Mouse (Mus musculus) G1E (cell line): ENCODE measurements around the gene Cp. TPM values are rescaled to one million over a fixed set of nuclear protein-coding genes. Genes with fewer than 3 reads are reported as not detected.

Source experiments
- ATAC-seq: 2 replicates; pipeline ENCODE4 v1.8.0; 2016; ENCODE audit warnings: mild to moderate bottlenecking; ENCODE audit not compliant: insufficient number of reproducible peaks, poor library complexity, low FRiP score, severe bottlenecking; ENCODE audit errors: extremely low read depth
- DNase-seq: peaks from one replicate; pipeline ENCODE4 v3.0.0; 2012; ENCODE audit warnings: low spot score
- H3K27me3 ChIP-seq: 2 replicates; pipeline ENCODE4 v1.6.1; 2012; ENCODE audit warnings: mild to moderate bottlenecking, low read length, inconsistent platforms; ENCODE audit not compliant: insufficient read depth
- H3K36me3 ChIP-seq: replicated peaks from 2 replicates; pipeline ENCODE3; 2012; ENCODE audit warnings: mild to moderate bottlenecking, inconsistent platforms
- H3K4me1 ChIP-seq: 2 replicates; pipeline ENCODE4 v1.6.1; 2012; ENCODE audit warnings: low read depth, low read length, inconsistent platforms, mixed read lengths; ENCODE audit not compliant: insufficient read depth
- H3K4me3 ChIP-seq: 2 replicates; pipeline ENCODE4 v1.5.1; 2012; ENCODE audit warnings: low read depth, mild to moderate bottlenecking, inconsistent platforms, low read length, moderate library complexity, mixed read lengths
- H3K9me3 ChIP-seq: replicated peaks from 2 replicates; pipeline ENCODE4 v1.6.1; 2012; ENCODE audit warnings: inconsistent platforms
- CTCF ChIP-seq: IDR thresholded peaks from 2 replicates; pipeline ENCODE4 v1.5.1; 2012; ENCODE audit warnings: low read depth, low read length, inconsistent platforms, mixed read lengths
- GATA1 ChIP-seq: IDR thresholded peaks from 2 replicates; pipeline ENCODE4 v1.6.1; 2012; ENCODE audit warnings: borderline replicate concordance, low read length, inconsistent platforms, mixed read lengths
- GATA2 ChIP-seq: IDR thresholded peaks from 2 replicates; pipeline ENCODE4 v1.6.1; 2012; ENCODE audit warnings: low read depth, low read length, inconsistent platforms, borderline replicate concordance
- POLR2AphosphoS5 ChIP-seq: IDR thresholded peaks from 2 replicates; pipeline ENCODE4 v1.6.1; 2012; ENCODE audit warnings: low read depth, low read length, inconsistent platforms; ENCODE audit not compliant: insufficient replicate concordance
- TAL1 ChIP-seq: conservative IDR thresholded peaks from 2 replicates; pipeline ENCODE4 v1.6.1; 2012; ENCODE audit warnings: low read depth, low read length, inconsistent platforms, mixed read lengths
- polyA plus RNA-seq: library from polyadenylated mRNA; stranded (reverse); fragments of >175 nt; gene quantifications from 2 replicates; pipeline ENCODE4 v1.2.3, GENCODE M21; 2012
- total RNA-seq, 2 experiments: library from RNA; stranded (forward) in 1 of 2; stranded (reverse) in 1 of 2; fragments of 200-1000 nt in 1 of 2; fragments of >200 nt in 1 of 2; fragmentation: Nextera tagmentation in 1 of 2; gene quantifications; 2 replicates each; pipeline ENCODE4 v1.2.3; 2014 to 2017

Cp gene
- total and polyA plus RNA-seq, 3 experiments: 0.16 to 1.6 TPM; not detected in 1

DNA sequence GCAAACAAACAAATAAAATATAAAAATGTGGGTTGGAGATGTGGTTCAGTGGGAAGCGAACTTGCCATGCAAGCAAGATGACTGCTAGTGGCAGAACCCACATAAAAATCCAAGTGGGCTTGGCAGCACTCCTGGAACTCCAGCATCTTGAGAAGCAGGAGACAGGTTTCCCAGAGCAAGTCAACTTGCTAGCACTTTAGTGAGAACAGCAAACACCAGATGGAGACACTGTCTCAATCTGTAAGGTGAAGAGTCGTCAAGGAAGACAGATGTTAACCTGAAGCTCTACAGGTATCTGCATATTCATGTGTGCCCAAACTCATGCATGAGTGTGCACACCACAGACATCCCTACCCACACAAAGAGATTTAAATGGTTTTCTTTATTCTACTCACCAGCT lies 42.7 kb downstream of the Cp start:
- H3K27me3 ChIP-seq: no peaks in the 10 kb centered on the region
- no peak for TF ChIP-seq CTCF
- no peak for TF ChIP-seq GATA1
- TF ChIP-seq POLR2AphosphoS5: no peak
- TF ChIP-seq TAL1: no peak
- TF ChIP-seq GATA2: no peak
- no peak overlapping the region for H3K4me3 ChIP-seq
- no peaks in the 10 kb centered on the region for H3K4me1 ChIP-seq
- ATAC-seq (no peak), DNase-seq (no peak)
- H3K36me3 ChIP-seq: peaks cover 59% of the 10 kb centered on the region
- no peaks in the 10 kb centered on the region for H3K9me3 ChIP-seq

DNA sequence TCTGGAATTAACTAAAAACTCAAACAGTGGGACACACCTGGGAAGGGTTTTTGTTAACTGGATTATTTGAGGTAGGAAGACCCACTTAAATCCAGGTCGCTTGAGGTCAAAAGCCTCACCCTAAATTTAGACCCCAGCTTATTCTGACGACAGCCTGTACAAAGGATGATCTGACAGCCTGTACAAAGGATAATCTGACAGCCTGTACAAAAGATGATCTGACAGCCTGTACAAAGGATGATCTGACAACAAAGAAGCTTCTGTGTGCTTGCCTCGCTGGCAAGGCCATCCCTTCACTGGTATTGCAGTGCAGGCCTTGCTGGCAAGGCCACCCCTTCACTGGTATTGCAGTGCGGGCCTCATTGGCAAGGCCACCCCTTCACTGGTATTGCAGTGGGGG lies 44.0 kb downstream of the Cp start:
- H3K27me3 ChIP-seq: no peaks in the 10 kb centered on the region
- H3K36me3 ChIP-seq: peaks cover 64% of the 10 kb centered on the region
- TF ChIP-seq GATA2: no peak
- TF ChIP-seq POLR2AphosphoS5: no peak
- no peak for TF ChIP-seq CTCF
- no peak for TF ChIP-seq TAL1
- TF ChIP-seq GATA1: no peak
- no peak for DNase-seq
- no peaks in the 10 kb centered on the region for H3K9me3 ChIP-seq
- no peak for ATAC-seq
- H3K4me1 ChIP-seq: no peaks in the 10 kb centered on the region
- H3K4me3 ChIP-seq: no peak overlapping the region

DNA sequence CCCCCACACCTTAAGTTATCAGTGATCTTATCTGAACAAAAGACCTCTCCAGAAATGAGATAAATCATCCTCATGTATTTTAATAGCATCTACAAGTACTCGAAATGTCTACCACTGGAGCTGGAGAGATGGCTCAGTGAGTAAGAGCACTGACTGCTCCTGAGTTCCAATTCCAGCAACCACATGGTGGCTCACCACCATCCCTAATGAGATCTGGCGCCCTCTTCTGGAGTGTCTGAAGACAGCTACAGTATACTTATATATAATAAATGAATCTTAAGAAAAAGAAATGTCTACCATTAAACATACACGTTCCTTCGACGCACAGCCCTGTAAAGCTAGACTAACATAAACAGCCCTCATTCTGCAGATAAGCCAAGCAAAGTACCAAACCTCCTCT lies 45.9 kb downstream of the Cp start:
- peaks cover 62% of the 10 kb centered on the region for H3K36me3 ChIP-seq
- DNase-seq: no peak
- ATAC-seq: no peak

DNA sequence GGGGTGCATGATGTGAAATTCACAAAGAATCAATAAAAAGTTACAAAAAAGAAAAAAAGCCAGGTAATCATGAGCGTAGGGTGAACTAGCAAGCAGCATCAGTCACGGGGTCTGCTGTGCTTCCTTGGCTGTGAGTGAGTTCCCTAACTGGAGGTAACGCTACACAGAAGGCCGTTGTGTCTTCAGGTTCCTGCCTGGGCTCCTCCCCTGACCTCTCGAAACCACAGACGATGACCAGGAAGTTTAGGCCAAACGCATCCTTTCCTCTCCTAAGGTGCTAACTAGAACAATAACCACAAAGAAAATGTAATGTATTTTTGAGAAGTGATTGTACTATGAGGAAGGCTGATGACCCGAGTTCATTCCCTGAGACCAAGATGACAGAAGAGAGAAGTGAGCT lies 47.6 kb downstream of the Cp start:
- DNase-seq (no peak), ATAC-seq (no peak)
- Histone ChIP-seq H3K4me1 (no peaks in the 10 kb centered on the region), H3K36me3 (peaks cover 67% of the 10 kb centered on the region), H3K27me3 (no peaks in the 10 kb centered on the region), H3K9me3 (no peaks in the 10 kb centered on the region), H3K4me3 (no peak overlapping the region)
- TF ChIP-seq GATA1 (no peak), TAL1 (no peak), CTCF (no peak), POLR2AphosphoS5 (no peak), GATA2 (no peak)

More for the DNA sequence above, 45.9 kb downstream of the Cp start:
- TF ChIP-seq GATA1: no peak
- TF ChIP-seq TAL1: no peak
- no peak for TF ChIP-seq CTCF
- TF ChIP-seq GATA2: no peak
- TF ChIP-seq POLR2AphosphoS5: no peak
- no peaks in the 10 kb centered on the region for H3K4me1 ChIP-seq
- no peaks in the 10 kb centered on the region for H3K27me3 ChIP-seq
- no peak overlapping the region for H3K4me3 ChIP-seq
- H3K9me3 ChIP-seq: no peaks in the 10 kb centered on the region

- Histone ChIP-seq H3K9me3 (no peaks in the 10 kb centered on the region), H3K4me1 (no peaks in the 10 kb centered on the region), H3K27me3 (no peaks in the 10 kb centered on the region), H3K4me3 (no peak overlapping the region), H3K36me3 (peaks cover 66% of the 10 kb centered on the region)
- no peak for DNase-seq
- ATAC-seq: no peak
- TF ChIP-seq CTCF: no peak
- no peak for TF ChIP-seq POLR2AphosphoS5
Observed at GRCm38 (mm10) chr3:20005611-20006010, 48.8 kb downstream of the Cp start.

DNA sequence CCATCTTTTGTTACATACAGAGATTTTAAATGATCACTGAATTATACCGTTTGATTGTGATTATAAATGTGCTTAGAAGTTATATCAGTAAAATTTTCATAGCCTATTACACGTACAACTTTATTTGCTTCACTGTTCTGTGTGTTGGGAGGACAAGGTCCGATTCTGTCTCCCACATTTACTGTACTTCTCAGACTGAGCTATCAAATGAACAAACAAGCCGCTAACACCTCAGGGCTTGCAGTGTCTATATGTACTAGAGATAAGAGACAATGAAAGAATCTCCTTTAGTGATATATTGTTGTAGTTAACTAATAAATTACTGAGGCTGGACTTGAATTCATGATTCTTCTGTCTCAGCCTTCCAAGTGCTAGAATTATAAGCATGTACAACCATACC lies 50.4 kb downstream of the Cp start:
- H3K9me3 ChIP-seq: no peaks in the 10 kb centered on the region
- no peak for TF ChIP-seq CTCF
- no peak for TF ChIP-seq POLR2AphosphoS5
- TF ChIP-seq GATA2: no peak
- no peak for TF ChIP-seq TAL1
- TF ChIP-seq GATA1: no peak
- no peak overlapping the region for H3K4me3 ChIP-seq
- H3K27me3 ChIP-seq: no peaks in the 10 kb centered on the region
- H3K36me3 ChIP-seq: peaks cover 64% of the 10 kb centered on the region
- ATAC-seq (no peak), DNase-seq (no peak)
- no peaks in the 10 kb centered on the region for H3K4me1 ChIP-seq

- no peak for DNase-seq
- no peak overlapping the region for H3K4me3 ChIP-seq
- TF ChIP-seq POLR2AphosphoS5 (no peak), TAL1 (no peak), CTCF (no peak), GATA1 (no peak), GATA2 (no peak)
- no peaks in the 10 kb centered on the region for H3K9me3 ChIP-seq
- H3K4me1 ChIP-seq: no peaks in the 10 kb centered on the region
- peaks cover 64% of the 10 kb centered on the region for H3K36me3 ChIP-seq
- H3K27me3 ChIP-seq: no peaks in the 10 kb centered on the region
- no peak for ATAC-seq
Observed at GRCm38 (mm10) chr3:20007759-20008158, 50.9 kb downstream of the Cp start.
